Mouse (Mus musculus) lung, embryonic 14.5 days (tissue): ENCODE results near the gene Maml3. TPM values are rescaled to one million over a fixed set of nuclear protein-coding genes. Genes with fewer than 3 reads are reported as not detected.

Experiments used
- ATAC-seq: fragments of 200-750 bp; cut with Nextera tagmentation; 2 replicates; pipeline ENCODE4 v1.8.0; 2017; ENCODE audit warnings: mild to moderate bottlenecking, moderate TSS enrichment, moderate library complexity; ENCODE audit not compliant: insufficient read depth
- DNase-seq: peaks from one replicate; pipeline ENCODE4 v3.0.0-alpha.2; 2015
- H3K27ac ChIP-seq: fragments of 300-500 bp; sonication (generic); 2 replicates; pipeline ENCODE4 v1.5.1; 2014; ENCODE audit warnings: low read depth, mild to moderate bottlenecking, moderate library complexity
- H3K27me3 ChIP-seq: fragments of 300-500 bp; sonication (generic); 2 replicates; pipeline ENCODE4 v1.6.1; 2014; ENCODE audit warnings: low read length, control low read depth; ENCODE audit not compliant: insufficient read depth
- H3K36me3 ChIP-seq: fragments of 300-500 bp; sonication (generic); 2 replicates; pipeline ENCODE4 v1.6.1; 2014; ENCODE audit warnings: control low read depth; ENCODE audit not compliant: insufficient read depth
- H3K4me1 ChIP-seq: fragments of 300-500 bp; sonication (generic); 2 replicates; pipeline ENCODE4 v1.6.1; 2014; ENCODE audit warnings: antibody characterized with exemption, control low read depth; ENCODE audit not compliant: insufficient read depth
- H3K4me2 ChIP-seq: fragments of 300-500 bp; sonication (generic); 2 replicates; pipeline ENCODE4 v1.6.1; 2014; ENCODE audit warnings: mild to moderate bottlenecking
- H3K4me3 ChIP-seq: fragments of 300-500 bp; sonication (generic); 2 replicates; pipeline ENCODE4 v1.5.1; 2014; ENCODE audit warnings: low read depth, low read length
- H3K9ac ChIP-seq: fragments of 300-500 bp; sonication (generic); 2 replicates; pipeline ENCODE4 v1.6.1; 2014
- H3K9me3 ChIP-seq: fragments of 300-500 bp; sonication (generic); 2 replicates; pipeline ENCODE4 v1.6.1; 2016; ENCODE audit warnings: low read depth, low read length, control low read depth
- CTCF ChIP-seq: IDR thresholded peaks from 2 replicates; pipeline ENCODE4 v1.5.1; 2016; ENCODE audit warnings: antibody characterized with exemption, low read depth
- WGBS: fragments of 180-500 bp; shearing (Covaris S2); extraction: QIAGEN DNeasy Blood & Tissue Kit; methylation state at CpG from one replicate; pipeline ENCODE4 v1.1.7; 2014; 5-methylcytosine and 5-hydroxymethylcytosine counted together
- polyA plus RNA-seq: library from polyadenylated mRNA; unstranded; fragments of >200 nt; fragmentation: Nextera tagmentation; extraction: Ambion mirVana; gene quantifications from 2 replicates; pipeline ENCODE4 v1.2.1, GENCODE M21; 2014

The Maml3 gene
- polyA plus RNA-seq, 1 experiment from 2014 or later, result 9.1 TPM

DNA sequence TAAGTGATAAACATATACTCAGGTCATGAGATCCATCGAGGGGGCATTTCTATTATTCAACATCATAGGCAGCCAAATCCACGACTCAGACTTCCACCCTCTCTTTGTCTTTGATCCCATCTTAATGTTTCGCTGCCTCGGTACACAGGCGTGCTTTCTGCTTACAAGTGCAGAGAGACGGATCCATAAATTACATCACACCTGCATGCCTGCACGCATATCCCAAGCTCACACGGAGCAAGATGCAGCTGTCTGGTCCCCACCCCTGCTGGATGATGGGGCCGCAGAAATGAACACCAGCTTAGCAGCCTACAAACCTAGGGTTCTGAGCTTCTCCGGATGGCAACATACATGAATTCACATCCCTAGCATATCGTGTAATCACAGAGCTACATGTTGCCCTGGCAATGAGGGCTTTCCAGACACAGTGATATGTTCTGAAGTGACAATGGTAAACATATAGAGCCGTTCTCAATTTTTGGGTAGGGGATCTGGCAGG is 200.5 kb downstream of the Maml3 start:
- TF ChIP-seq CTCF, result no peak
- H3K27me3 ChIP-seq, result no peaks in the 10 kb centered on the region
- no peaks in the 10 kb centered on the region for H3K36me3 ChIP-seq
- H3K4me3 ChIP-seq, result no peak overlapping the region
- no peak overlapping the region for H3K27ac ChIP-seq
- ATAC-seq, result no peak
- no peak overlapping the region for H3K4me2 ChIP-seq
- H3K9me3 ChIP-seq, result no peaks in the 10 kb centered on the region
- H3K9ac ChIP-seq, result no peak overlapping the region
- peaks cover 44% of the 10 kb centered on the region for H3K4me1 ChIP-seq
- WGBS, result 52% methylated on average over 12 of the region's 12 CpGs
- no peak for DNase-seq

DNA sequence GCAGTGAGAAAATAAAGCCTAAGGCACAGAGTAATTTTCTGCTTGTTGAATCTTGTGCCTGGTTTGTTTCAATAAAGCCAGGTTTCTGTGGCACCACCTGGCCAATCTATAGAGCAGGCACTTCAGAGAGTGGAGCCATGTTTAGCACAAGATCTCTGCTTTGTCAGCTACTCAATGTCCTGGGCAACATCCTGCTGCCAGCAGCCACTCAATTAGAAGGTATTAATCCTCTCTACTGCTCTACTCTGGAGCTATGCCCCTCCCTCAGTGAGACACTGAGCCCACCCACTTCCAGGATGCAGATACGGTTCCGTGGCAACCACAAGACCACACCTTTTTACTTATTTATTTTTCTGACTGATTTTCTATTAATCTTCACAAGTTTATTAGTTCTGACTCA is 203.7 kb downstream of the Maml3 start:
- Histone ChIP-seq H3K27ac (peak overlapping the region; percentile 83), H3K27me3 (no peaks in the 10 kb centered on the region), H3K9ac (no peak overlapping the region), H3K9me3 (no peaks in the 10 kb centered on the region), H3K4me1 (peaks cover 13% of the 10 kb centered on the region), H3K4me2 (no peak overlapping the region), H3K4me3 (no peak overlapping the region), H3K36me3 (no peaks in the 10 kb centered on the region)
- DNase-seq (no peak), ATAC-seq (peak; percentile 32; the same call in 1 of the 2 replicates)
- WGBS, result 25% methylated on average over 2 of the region's 2 CpGs
- no peak for TF ChIP-seq CTCF

DNA sequence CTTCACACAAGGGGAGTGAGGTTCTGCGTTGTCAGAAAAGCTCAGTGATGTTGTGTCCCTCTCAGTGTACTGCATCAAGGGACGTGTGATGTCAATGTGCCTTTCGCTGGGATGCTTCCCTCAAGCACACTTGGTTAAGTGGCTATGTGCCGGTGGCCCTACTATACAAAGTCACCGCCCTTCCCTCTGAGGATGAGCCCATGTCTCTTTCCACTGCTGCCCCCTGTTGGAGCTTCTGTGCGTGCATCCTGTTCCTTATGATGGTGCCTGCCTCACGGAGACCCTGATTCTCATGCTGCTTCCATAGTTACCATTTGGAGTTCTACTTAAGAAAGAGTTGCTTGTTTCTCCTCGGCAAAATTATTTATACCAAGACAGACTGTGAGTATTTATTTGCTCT is 210.4 kb downstream of the Maml3 start:
- TF ChIP-seq CTCF, result peak; percentile 43; the same call in 1 of the 2 replicates
- Histone ChIP-seq H3K36me3 (no peaks in the 10 kb centered on the region), H3K4me2 (no peak overlapping the region), H3K9me3 (no peaks in the 10 kb centered on the region), H3K27ac (no peak overlapping the region), H3K4me1 (0 out of 2 replicates have a peak, but pooled peaks cover 3% of the 10 kb centered on the region), H3K4me3 (no peak overlapping the region), H3K27me3 (no peaks in the 10 kb centered on the region), H3K9ac (no peak overlapping the region)
- ATAC-seq (no peak), DNase-seq (peak; percentile 37)
- WGBS, result 73% methylated on average over 8 of the region's 8 CpGs

DNA sequence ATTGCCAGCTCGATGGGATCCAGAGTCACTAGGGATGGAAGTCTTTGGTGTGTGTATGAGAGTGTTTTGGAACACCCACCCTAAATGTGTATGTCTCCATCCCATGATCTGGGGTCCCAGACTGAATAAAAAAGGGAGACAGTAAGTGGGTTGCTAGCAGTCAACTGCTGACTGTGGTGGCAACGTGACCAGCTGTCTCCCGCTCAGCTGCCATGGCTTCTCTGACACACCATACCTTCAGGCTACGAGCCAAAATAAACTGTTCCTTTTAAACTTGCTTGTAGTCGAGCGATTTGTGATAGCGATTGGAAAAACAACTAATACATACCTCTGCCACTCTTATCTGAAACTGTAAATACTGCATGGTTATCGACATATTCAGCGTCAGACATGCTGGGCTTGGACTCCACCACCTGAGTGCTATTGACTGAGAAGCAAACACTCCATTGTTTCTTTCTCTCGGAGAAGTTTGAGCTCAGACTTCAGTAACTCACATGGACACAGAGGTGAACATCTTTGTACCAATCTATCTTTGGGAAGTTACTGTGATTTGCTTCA is 213.2 kb downstream of the Maml3 start:
- no peak for TF ChIP-seq CTCF
- Histone ChIP-seq H3K4me1 (peaks cover 17% of the 10 kb centered on the region), H3K9ac (no peak overlapping the region), H3K36me3 (no peaks in the 10 kb centered on the region), H3K27me3 (no peaks in the 10 kb centered on the region), H3K4me2 (no peak overlapping the region), H3K9me3 (no peaks in the 10 kb centered on the region), H3K4me3 (no peak overlapping the region), H3K27ac (no peak overlapping the region)
- ATAC-seq, result no peak
- DNase-seq, result no peak
- WGBS, result 38% methylated on average over 10 of the region's 10 CpGs

DNA sequence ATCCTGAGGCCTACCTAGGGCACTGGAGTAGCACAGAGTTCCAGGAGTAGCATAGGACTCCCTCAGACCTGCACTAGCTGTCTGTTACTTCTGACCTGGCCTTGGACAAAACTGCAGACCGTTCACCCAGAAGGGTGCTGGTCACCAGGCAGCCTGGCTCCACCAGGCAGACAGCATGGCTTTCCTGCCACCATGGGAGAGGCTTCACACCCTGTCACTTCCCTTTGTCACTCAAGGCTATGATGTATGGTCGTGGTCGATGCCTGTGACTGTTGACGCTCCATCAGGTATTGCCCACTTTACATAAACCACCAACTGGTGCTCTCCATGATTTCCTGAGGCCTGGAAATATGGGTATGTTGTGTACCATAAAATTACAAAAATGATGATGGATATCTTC is 214.7 kb downstream of the Maml3 start:
- H3K36me3 ChIP-seq, result no peaks in the 10 kb centered on the region
- H3K9me3 ChIP-seq, result no peaks in the 10 kb centered on the region
- H3K27me3 ChIP-seq, result no peaks in the 10 kb centered on the region
- 64% methylated on average over 4 of the region's 4 CpGs for WGBS
- ATAC-seq (no peak), DNase-seq (no peak)
- no peak overlapping the region for H3K9ac ChIP-seq
- no peak overlapping the region for H3K4me2 ChIP-seq
- H3K4me3 ChIP-seq, result no peak overlapping the region
- no peak for TF ChIP-seq CTCF
- peaks cover 17% of the 10 kb centered on the region for H3K4me1 ChIP-seq
- no peak overlapping the region for H3K27ac ChIP-seq

DNA sequence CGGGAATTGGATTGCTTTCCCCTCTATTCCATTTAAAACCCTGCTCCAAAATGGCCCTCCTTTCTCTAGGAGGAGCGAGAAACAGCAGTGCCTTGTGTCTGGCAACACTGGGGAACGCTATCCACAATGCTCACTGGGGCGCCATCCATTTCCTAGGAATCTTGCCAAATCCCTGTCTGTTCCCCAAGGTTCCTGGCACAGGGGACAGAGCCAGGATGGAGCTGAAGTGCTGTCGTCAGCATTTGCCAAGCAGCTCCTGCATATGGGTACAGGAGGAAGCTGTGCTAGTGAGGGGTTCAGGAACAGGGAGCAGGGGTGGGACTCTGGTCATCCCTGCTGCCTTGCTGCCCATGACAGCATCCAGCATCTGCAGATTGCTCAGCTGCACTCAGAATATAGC is 215.1 kb downstream of the Maml3 start:
- H3K9me3 ChIP-seq, result no peaks in the 10 kb centered on the region
- WGBS, result 49% methylated on average over 5 of the region's 5 CpGs
- ATAC-seq, result peak; percentile 48; the same call in 1 of the 2 replicates
- H3K4me1 ChIP-seq, result peaks cover 17% of the 10 kb centered on the region
- no peaks in the 10 kb centered on the region for H3K36me3 ChIP-seq
- H3K27ac ChIP-seq, result no peak overlapping the region
- no peaks in the 10 kb centered on the region for H3K27me3 ChIP-seq
- H3K4me3 ChIP-seq, result no peak overlapping the region
- DNase-seq, result peak; percentile 78
- H3K4me2 ChIP-seq, result no peak overlapping the region
- no peak for TF ChIP-seq CTCF
- no peak overlapping the region for H3K9ac ChIP-seq

DNA sequence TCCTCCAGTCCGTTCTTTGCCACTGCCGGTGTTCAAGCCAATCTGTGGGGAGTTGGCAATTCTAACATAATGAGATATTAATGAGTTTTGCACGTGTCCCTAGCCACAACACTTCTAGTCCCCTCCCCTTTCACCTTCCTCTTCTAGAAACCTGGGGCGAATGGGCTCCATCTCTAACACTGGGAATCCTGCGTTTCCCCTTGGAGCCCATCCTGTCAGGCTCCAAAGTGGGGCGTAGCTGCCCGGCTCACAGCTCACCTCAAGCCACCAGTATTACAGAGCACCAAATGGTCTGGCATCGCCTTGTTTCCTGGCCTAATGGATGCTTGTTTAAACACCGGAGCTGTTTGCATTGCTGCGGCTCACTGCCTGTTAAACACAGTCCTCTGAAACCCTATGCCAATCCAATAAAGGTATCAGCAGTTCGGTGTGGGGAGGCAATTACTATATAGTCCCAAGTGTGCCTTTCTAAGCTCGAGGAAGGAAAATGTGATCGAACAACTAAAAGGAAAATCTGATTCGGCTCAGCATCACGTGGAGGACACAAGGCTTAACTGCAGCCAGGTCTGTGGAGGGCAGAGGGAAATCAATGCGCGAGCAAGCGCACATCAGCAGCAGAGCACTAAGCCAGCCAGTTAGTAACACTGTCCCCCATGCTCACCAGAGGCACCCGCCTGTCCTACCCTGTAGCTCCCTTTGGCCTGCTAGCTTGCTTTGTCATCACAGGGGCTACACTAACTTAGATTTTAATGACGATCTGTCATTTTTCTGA is 216.0 kb downstream of the Maml3 start:
- Histone ChIP-seq H3K36me3 (no peaks in the 10 kb centered on the region), H3K4me1 (peaks cover 17% of the 10 kb centered on the region), H3K4me3 (no peak overlapping the region), H3K4me2 (peak overlapping the region; percentile 52), H3K27me3 (no peaks in the 10 kb centered on the region), H3K9ac (peak overlapping the region; percentile 40; the same call in 1 of the 2 replicates), H3K9me3 (no peaks in the 10 kb centered on the region), H3K27ac (peak overlapping the region; percentile 52; the same call in 1 of the 2 replicates)
- ATAC-seq, result peak; percentile 68
- 15% methylated on average over 20 of the region's 20 CpGs for WGBS
- DNase-seq, result peak; percentile 37
- no peak for TF ChIP-seq CTCF
